Mouse (Mus musculus) heart, embryonic 16.5 days (tissue): ENCODE measurements around the gene Mup12. TPM values are rescaled to one million over a fixed set of nuclear protein-coding genes. Genes with fewer than 3 reads are reported as not detected.
"Not testable (repeated sequence)": the region's sequence is repeated elsewhere in the genome, so short reads cannot be mapped to it uniquely, and the experiment has no call there.

Source experiments
- ATAC-seq: fragments of 200-750 bp; cut with Nextera tagmentation; replicated peaks from 2 replicates; pipeline ENCODE4 v1.8.0; 2017; ENCODE audit warnings: moderate number of reproducible peaks; ENCODE audit not compliant: insufficient read depth, low FRiP score; ENCODE audit errors: extremely low read depth
- H3K27ac ChIP-seq: fragments of 300-500 bp; sonication (generic); 2 replicates; pipeline ENCODE4 v1.5.1; 2014; ENCODE audit warnings: mild to moderate bottlenecking, low read length, control low read depth, moderate library complexity
- H3K27me3 ChIP-seq: fragments of 300-500 bp; sonication (generic); 2 replicates; pipeline ENCODE4 v1.6.1; 2014; ENCODE audit warnings: low read length, mixed read lengths; ENCODE audit not compliant: control insufficient read depth, insufficient read depth
- H3K36me3 ChIP-seq: fragments of 300-500 bp; sonication (generic); 2 replicates; pipeline ENCODE4 v1.6.1; 2014; ENCODE audit not compliant: control insufficient read depth, insufficient read depth
- H3K4me1 ChIP-seq: fragments of 300-500 bp; sonication (generic); 2 replicates; pipeline ENCODE4 v1.6.1; 2014; ENCODE audit warnings: low read length, mixed read lengths; ENCODE audit not compliant: control insufficient read depth, insufficient read depth
- H3K4me2 ChIP-seq: fragments of 300-500 bp; sonication (generic); 2 replicates; pipeline ENCODE4 v1.6.1; 2014; ENCODE audit warnings: low read depth, mild to moderate bottlenecking, control low read depth, low read length
- H3K4me3 ChIP-seq: fragments of 300-500 bp; sonication (generic); 2 replicates; pipeline ENCODE4 v1.5.1; 2014; ENCODE audit warnings: mild to moderate bottlenecking, control low read depth, low read length
- H3K9ac ChIP-seq: fragments of 300-500 bp; sonication (generic); 2 replicates; pipeline ENCODE4 v1.6.1; 2014; ENCODE audit warnings: low read length, control low read depth
- H3K9me3 ChIP-seq: fragments of 300-500 bp; sonication (generic); replicated peaks from 2 replicates; pipeline ENCODE4 v1.6.1; 2016; ENCODE audit warnings: low read length; ENCODE audit not compliant: control insufficient read depth
- WGBS: fragments of 180-500 bp; shearing (Covaris S2); extraction: QIAGEN DNeasy Blood & Tissue Kit; methylation state at CpG from one replicate; pipeline ENCODE4 v1.1.7; 2014; 5-methylcytosine and 5-hydroxymethylcytosine counted together
- polyA plus RNA-seq: library from polyadenylated mRNA; unstranded; fragments of >200 nt; fragmentation: Nextera tagmentation; extraction: Ambion mirVana; gene quantifications from 2 replicates; pipeline ENCODE4 v1.2.1, GENCODE M21; 2015

Mup12 gene
- not detected in 2 replicates for polyA plus RNA-seq

GRCm38 (mm10) chr4:60741226-60741625 lies at the start of gene Mup12:
Gene Mup12, minus strand, starts transcription at chr4:60741326.
- not testable (repeated sequence) for H3K9me3 ChIP-seq, H3K27ac ChIP-seq, H3K4me3 ChIP-seq, ATAC-seq, H3K4me1 ChIP-seq, H3K36me3 ChIP-seq, H3K27me3 ChIP-seq, H3K4me2 ChIP-seq, H3K9ac ChIP-seq
- 62% methylated on average over 3 of the region's 4 CpGs for WGBS

Other genes starting within 250 kb of the Mup12 start
- gene Mup1, start 239.4 kb downstream of the Mup12 start, polyA plus RNA-seq, result not detected in 2 replicates
- gene Mup10, start 159.1 kb downstream of the Mup12 start, polyA plus RNA-seq, result not detected in 2 replicates
- gene Mup11, start 78.9 kb downstream of the Mup12 start, polyA plus RNA-seq, result not detected in 2 replicates
- not detected in 2 replicates for gene Mup22, start 80.1 kb upstream of the Mup12 start, polyA plus RNA-seq